Mouse (Mus musculus): ENCODE measurements at regions not wholly inside any gene's neighbourhood (a gene's known extent, or its start where the extent isn't known, plus 50 kb on each side); places are given as distances from the start of the nearest gene placed in this dataset.

GRCm38 (mm10) chr10:97397062-97397771 is 82.2 kb upstream of the Dcn start:
- no peak for DNase-seq

DNA sequence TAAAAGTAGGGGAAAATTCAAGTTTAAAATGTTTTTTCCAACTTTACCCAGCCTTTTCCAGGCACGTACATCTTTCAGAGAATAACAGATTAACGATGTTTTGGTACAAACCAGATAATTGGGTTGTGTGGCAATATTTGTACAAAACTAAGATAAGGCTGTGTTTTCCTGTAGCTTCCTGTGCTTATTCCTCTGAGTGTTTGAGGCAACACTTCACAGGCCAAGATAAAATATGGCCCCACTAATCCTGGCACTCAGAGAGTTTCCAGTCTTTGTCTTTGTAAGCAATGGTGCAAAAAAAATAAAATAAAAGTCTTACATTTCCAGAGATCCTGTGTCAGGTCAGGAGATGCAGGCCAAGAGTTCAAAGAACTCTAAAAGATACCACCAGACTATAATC is 81.5 kb upstream of the Dcn start:
- no peak for DNase-seq

DNA sequence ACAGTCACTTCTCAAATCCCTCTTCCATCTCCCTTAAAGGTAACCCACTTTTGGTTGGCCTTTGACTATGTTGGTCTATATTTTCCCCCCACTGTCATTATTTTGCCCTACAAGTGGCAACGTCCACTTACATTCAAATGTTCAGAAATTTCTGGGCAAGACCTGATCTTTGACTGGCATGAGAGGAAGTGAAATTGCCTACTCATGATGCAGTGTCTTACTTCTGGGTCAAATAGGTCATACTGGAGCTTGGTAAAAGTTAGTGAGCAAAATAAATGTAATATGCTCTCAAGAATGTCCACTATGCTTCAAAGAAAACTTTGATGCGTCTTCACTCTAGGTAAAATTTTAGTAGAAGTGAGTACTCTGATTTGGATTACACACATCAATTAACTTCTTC is 76.9 kb upstream of the Dcn start:
- DNase-seq = no peak

GRCm38 (mm10) chr10:97404076-97404787 is 75.2 kb upstream of the Dcn start:
- no peak for DNase-seq

GRCm38 (mm10) chr10:97409181-97409581 is 70.2 kb upstream of the Dcn start:
- no peak for DNase-seq

DNA sequence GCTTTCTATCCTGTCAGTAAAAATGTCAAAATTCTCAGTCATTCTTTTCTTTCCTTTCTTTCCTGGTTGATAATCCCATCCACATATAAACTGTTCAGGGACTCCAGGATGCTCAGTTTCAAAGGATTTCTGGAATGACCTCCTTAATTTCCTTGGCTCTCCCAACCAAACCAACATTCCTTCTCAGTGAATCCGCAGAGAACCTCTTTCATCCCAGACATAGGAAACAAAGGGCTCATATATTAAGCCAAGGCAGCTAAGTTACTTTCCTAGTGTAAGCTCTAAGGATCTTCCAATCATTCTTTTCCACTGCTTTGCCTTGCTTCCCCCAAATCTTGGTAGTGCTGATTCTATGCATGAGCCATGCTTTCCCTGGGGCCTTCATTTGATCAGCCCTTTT is 69.5 kb upstream of the Dcn start:
- DNase-seq = no peak

DNA sequence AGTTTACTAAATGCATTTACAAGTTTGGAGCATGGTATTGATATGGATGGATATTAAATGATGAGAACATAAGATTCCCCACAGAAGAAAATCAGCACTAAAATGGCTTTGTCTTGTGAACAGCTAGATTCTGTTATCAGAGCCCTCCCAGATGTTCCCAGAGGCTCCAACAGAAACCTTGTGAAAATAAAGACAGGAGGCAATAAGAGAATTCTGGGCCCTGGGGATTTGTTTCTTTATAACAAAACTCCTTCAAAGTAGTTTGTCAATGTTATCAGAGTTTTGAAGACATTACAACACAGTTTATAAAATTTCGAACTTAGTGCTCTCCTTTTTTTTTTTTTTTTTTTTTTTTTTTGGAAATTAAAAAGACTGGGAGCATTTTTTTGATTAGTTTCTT is 56.8 kb upstream of the Dcn start:
- no peak for DNase-seq

GRCm38 (mm10) chr10:97423039-97423700 is 56.2 kb upstream of the Dcn start:
- no peak for DNase-seq

Data from liver (tissue).